Mouse (Mus musculus) intestine, postnatal 0 days (tissue): ENCODE measurements around the gene Pdzd2. TPM values are rescaled to one million over a fixed set of nuclear protein-coding genes. Genes with fewer than 3 reads are reported as not detected.

Experiments
- ATAC-seq: fragments of 200-750 bp; cut with Nextera tagmentation; 2 replicates; pipeline ENCODE4 v1.8.0; 2017; ENCODE audit warnings: mild to moderate bottlenecking, moderate TSS enrichment, moderate library complexity
- H3K27ac ChIP-seq: fragments of 300-500 bp; sonication (generic); 2 replicates; pipeline ENCODE4 v1.5.1; 2014; ENCODE audit warnings: mild to moderate bottlenecking, low read depth, low read length, moderate library complexity
- H3K27me3 ChIP-seq: fragments of 300-500 bp; sonication (generic); replicated peaks from 2 replicates; pipeline ENCODE4 v1.6.1; 2014; ENCODE audit warnings: low read length, mixed read lengths; ENCODE audit not compliant: control insufficient read depth, insufficient read depth
- H3K36me3 ChIP-seq: fragments of 300-500 bp; sonication (generic); 2 replicates; pipeline ENCODE4 v1.6.1; 2014; ENCODE audit warnings: mild to moderate bottlenecking, moderate library complexity; ENCODE audit not compliant: control insufficient read depth, insufficient read depth
- H3K4me1 ChIP-seq: fragments of 300-500 bp; sonication (generic); replicated peaks from 2 replicates; pipeline ENCODE4 v1.6.1; 2014; ENCODE audit warnings: antibody characterized with exemption, low read length, mixed read lengths; ENCODE audit not compliant: control insufficient read depth, insufficient read depth
- H3K4me2 ChIP-seq: fragments of 300-500 bp; sonication (generic); replicated peaks from 2 replicates; pipeline ENCODE4 v1.6.1; 2014; ENCODE audit warnings: low read depth, mild to moderate bottlenecking, moderate library complexity
- H3K4me3 ChIP-seq: fragments of 300-500 bp; sonication (generic); 2 replicates; pipeline ENCODE4 v1.5.1; 2014; ENCODE audit warnings: low read depth, low read length
- H3K9ac ChIP-seq: fragments of 300-500 bp; sonication (generic); 2 replicates; pipeline ENCODE4 v1.6.1; 2014; ENCODE audit warnings: mild to moderate bottlenecking, low read depth, low read length
- H3K9me3 ChIP-seq: fragments of 300-500 bp; sonication (generic); 2 replicates; pipeline ENCODE4 v1.6.1; 2016; ENCODE audit warnings: mixed run types; ENCODE audit not compliant: control insufficient read depth
- CTCF ChIP-seq: sonication (generic); IDR thresholded peaks from 2 replicates; pipeline ENCODE4 v1.5.1; 2016; ENCODE audit warnings: low read depth, mild to moderate bottlenecking, control low read depth, antibody characterized with exemption, moderate library complexity
- WGBS: fragments of 180-500 bp; shearing (Covaris S2); extraction: QIAGEN DNeasy Blood & Tissue Kit; methylation state at CpG from one replicate; pipeline ENCODE4 v1.1.7; 2014; 5-methylcytosine and 5-hydroxymethylcytosine counted together
- polyA plus RNA-seq: library from polyadenylated mRNA; unstranded; fragments of >200 nt; fragmentation: Nextera tagmentation; extraction: Ambion mirVana; gene quantifications from 2 replicates; pipeline ENCODE4 v1.2.1, GENCODE M21; 2015

The Pdzd2 gene
- polyA plus RNA-seq, 1 experiment from 2014 or later, result 10.1 TPM

- no peaks in the 10 kb centered on the region for H3K27me3 ChIP-seq
- TF ChIP-seq CTCF, result no peak
- no peaks in the 10 kb centered on the region for H3K4me1 ChIP-seq
- H3K27ac ChIP-seq, result no peak overlapping the region
- no peak overlapping the region for H3K4me2 ChIP-seq
- no peaks in the 10 kb centered on the region for H3K9me3 ChIP-seq
- WGBS, result 76% methylated on average over 7 of the region's 7 CpGs
- no peak overlapping the region for H3K9ac ChIP-seq
- ATAC-seq, result no peak
- no peak overlapping the region for H3K4me3 ChIP-seq
- H3K36me3 ChIP-seq, result no peaks in the 10 kb centered on the region
Observed at GRCm38 (mm10) chr15:12522810-12523209, 216.9 kb downstream of the Pdzd2 start.

- ATAC-seq, result no peak
- no peak overlapping the region for H3K27ac ChIP-seq
- no peaks in the 10 kb centered on the region for H3K4me1 ChIP-seq
- no peak overlapping the region for H3K9ac ChIP-seq
- no peaks in the 10 kb centered on the region for H3K36me3 ChIP-seq
- no peak overlapping the region for H3K4me2 ChIP-seq
- H3K9me3 ChIP-seq, result no peaks in the 10 kb centered on the region
- H3K4me3 ChIP-seq, result no peak overlapping the region
- no peaks in the 10 kb centered on the region for H3K27me3 ChIP-seq
- no peak for TF ChIP-seq CTCF
- WGBS, result 74% methylated on average over 9 of the region's 9 CpGs
Observed at GRCm38 (mm10) chr15:12520292-12520691, 219.4 kb downstream of the Pdzd2 start.

GRCm38 (mm10) chr15:12518370-12518973 lies 221.3 kb downstream of the Pdzd2 start:
- no peaks in the 10 kb centered on the region for H3K9me3 ChIP-seq
- no peak for ATAC-seq
- no peak overlapping the region for H3K4me3 ChIP-seq
- TF ChIP-seq CTCF, result no peak
- no peak overlapping the region for H3K4me2 ChIP-seq
- H3K27me3 ChIP-seq, result no peaks in the 10 kb centered on the region
- WGBS, result 71% methylated on average over 14 of the region's 14 CpGs
- no peak overlapping the region for H3K27ac ChIP-seq
- H3K4me1 ChIP-seq, result no peaks in the 10 kb centered on the region
- no peaks in the 10 kb centered on the region for H3K36me3 ChIP-seq
- no peak overlapping the region for H3K9ac ChIP-seq

GRCm38 (mm10) chr15:12517314-12517813 lies 222.4 kb downstream of the Pdzd2 start:
- Histone ChIP-seq H3K27ac (no peak overlapping the region), H3K9ac (no peak overlapping the region), H3K9me3 (no peaks in the 10 kb centered on the region), H3K27me3 (no peaks in the 10 kb centered on the region), H3K4me1 (no peaks in the 10 kb centered on the region), H3K36me3 (no peaks in the 10 kb centered on the region), H3K4me3 (no peak overlapping the region), H3K4me2 (no peak overlapping the region)
- TF ChIP-seq CTCF, result no peak
- no peak for ATAC-seq
- WGBS, result 48% methylated on average over 9 of the region's 9 CpGs

- Histone ChIP-seq H3K27ac (no peak overlapping the region), H3K4me3 (no peak overlapping the region), H3K9ac (no peak overlapping the region), H3K4me2 (no peak overlapping the region), H3K9me3 (no peaks in the 10 kb centered on the region), H3K4me1 (no peaks in the 10 kb centered on the region), H3K36me3 (no peaks in the 10 kb centered on the region), H3K27me3 (no peaks in the 10 kb centered on the region)
- WGBS, result 78% methylated on average over 9 of the region's 9 CpGs
- TF ChIP-seq CTCF, result no peak
- no peak for ATAC-seq
Observed at GRCm38 (mm10) chr15:12515272-12515844, 224.4 kb downstream of the Pdzd2 start.

GRCm38 (mm10) chr15:12513526-12513925 lies 226.2 kb downstream of the Pdzd2 start:
- no peak overlapping the region for H3K4me2 ChIP-seq
- H3K27ac ChIP-seq, result no peak overlapping the region
- TF ChIP-seq CTCF, result no peak
- H3K27me3 ChIP-seq, result no peaks in the 10 kb centered on the region
- WGBS, result 82% methylated on average over 9 of the region's 9 CpGs
- no peak overlapping the region for H3K9ac ChIP-seq
- no peaks in the 10 kb centered on the region for H3K9me3 ChIP-seq
- no peaks in the 10 kb centered on the region for H3K36me3 ChIP-seq
- no peaks in the 10 kb centered on the region for H3K4me1 ChIP-seq
- ATAC-seq, result no peak
- no peak overlapping the region for H3K4me3 ChIP-seq
